Mouse (Mus musculus) liver, adult (tissue): ENCODE results near the gene Clcn2.

Source experiments
- GATA4 ChIP-seq: IDR thresholded peaks from 2 replicates; pipeline ENCODE4 v1.6.1; 2014; ENCODE audit warnings: mild to moderate bottlenecking, low read length; ENCODE audit not compliant: insufficient replicate concordance

Clcn2 gene

GRCm38 (mm10) chr16:20712190-20712589 is 5.4 kb downstream of the Clcn2 start:
- TF ChIP-seq GATA4 = no peak

- TF ChIP-seq GATA4 = no peak
Measured at GRCm38 (mm10) chr16:20710810-20711209, 6.7 kb downstream of the Clcn2 start.

DNA sequence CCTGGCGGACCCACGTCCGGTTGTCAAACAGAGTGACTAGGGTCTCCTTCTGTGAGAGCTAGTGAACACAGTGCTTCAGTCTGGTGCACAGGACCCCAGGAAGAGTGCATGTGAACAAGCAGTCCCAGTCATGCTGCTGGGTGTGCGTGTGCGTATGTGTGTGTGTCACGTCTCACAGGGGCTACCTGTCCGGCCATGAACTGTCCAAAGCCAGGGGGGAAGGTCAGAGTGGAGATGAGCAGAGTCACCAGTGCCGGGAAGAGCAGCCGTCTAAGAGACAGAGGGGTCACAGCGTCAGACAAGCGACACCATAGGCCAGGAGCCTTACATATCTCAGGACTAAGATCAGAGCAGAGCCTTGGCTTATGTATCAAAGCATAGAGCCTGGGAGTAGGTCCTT is 7.2 kb downstream of the Clcn2 start:
- TF ChIP-seq GATA4 = no peak

DNA sequence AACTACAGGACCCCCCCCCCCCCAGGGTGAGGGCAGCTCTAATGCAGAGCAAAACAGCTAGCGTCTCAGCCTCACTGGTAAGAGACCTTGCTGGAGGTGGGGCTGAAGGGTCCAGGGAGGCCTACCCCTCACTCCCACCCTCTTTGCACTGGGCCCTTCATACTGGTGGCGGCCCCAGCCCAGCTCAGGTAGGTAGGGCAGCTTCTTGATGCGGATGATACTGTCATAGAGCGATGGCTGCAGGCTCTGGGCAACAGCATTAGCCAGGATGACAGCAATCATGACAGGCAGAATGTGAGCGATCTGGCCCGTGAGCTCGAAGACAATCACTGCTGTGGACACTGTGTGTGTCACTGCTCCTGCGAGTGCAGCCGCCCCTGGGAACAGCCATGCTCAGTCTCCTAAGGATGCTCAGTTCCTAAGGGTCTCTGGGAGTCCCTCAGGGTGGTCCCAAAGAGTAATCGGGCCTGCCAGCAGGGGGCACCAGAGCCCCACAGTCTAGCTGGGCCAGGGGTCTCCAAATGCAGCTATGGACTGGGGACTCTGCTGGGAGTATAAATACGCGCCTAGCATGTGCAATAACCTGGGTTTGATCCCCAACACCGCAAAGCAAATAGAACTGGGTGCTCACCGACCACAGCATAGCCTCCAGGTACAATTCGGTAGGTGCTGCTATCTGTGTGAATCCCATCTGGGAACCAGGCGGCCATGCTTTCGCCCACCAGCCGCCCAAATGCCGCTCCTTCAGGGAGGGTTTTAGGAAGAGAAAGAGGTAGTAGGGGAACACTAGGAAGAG is 8.4 kb downstream of the Clcn2 start:
- no peak for TF ChIP-seq GATA4

DNA sequence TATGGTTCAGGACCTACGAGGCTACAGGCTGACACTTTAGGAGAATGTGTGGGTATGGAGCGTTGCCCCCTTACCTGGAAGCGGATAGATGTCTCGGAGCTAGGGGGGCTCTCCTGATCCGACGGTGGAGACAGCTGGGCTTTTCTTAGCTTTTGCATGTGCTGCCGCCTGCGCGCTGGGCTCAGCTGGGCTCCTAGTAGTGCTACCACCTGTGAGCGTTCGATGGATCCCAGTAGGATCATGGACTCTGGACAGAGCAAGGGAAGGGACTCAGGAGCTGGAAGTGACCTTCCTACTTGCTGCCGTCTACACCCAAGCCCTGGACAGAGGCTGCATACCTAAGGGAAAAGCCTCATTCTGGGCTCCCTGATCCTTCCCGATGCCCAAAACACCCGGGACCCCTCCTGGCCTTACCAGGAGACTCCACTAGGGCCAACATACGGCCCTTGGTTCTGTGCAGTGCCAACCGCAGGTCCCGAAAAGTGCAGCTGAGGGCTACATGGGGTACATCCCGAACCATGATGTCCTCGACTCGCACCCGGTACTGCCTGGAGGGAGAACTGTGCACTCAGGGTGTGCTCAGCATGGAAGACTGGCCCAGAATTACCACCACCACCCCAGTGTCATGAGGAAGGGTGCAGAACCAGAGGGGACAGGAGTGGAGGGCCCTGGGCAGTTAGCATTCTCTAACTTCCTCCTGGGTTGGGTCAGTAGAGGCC is 9.2 kb downstream of the Clcn2 start:
- TF ChIP-seq GATA4 = no peak

GRCm38 (mm10) chr16:20706407-20707055 is 11.0 kb downstream of the Clcn2 start:
- TF ChIP-seq GATA4 = no peak

DNA sequence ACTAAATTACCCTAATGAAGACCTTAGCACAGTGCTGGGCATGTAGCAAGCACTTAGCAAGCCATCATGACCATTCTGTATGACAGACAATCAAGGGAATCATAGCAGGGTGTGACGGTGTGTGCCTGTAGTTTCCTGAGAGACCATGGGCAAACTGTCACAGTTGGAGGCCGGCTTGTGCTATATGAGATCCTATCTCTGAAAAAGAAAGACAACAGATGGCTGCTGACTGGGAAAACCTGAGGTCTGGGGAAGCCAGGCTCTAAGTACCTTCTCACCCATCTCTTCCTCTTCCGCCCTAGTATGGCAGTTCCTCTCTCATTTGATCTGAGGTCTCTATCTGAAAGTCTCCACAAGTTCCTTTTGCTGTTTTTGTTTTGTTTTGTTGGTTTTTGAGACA is 11.8 kb downstream of the Clcn2 start:
- TF ChIP-seq GATA4 = no peak

GRCm38 (mm10) chr16:20703699-20704400 is 13.7 kb downstream of the Clcn2 start:
- no peak for TF ChIP-seq GATA4

DNA sequence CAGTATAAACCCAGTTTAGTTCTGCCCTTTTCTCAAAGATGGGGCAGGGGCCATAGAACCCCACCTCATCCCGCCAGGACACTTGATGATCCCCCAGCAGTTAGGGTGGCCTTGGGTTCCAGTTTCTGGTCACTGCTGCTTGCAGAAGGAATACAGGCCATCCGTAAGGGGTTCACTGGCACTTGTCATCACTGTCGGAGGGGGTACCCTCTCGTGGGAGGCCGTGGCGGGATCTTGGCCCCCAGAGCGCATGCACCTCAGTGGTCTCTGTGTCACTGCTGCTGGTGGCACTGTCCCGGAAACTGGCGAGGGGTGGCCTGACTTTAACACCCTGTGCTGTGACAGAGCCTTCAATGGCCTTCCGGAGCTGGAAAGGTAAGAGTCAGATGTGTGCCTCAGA is 14.5 kb downstream of the Clcn2 start:
- TF ChIP-seq GATA4 = no peak

DNA sequence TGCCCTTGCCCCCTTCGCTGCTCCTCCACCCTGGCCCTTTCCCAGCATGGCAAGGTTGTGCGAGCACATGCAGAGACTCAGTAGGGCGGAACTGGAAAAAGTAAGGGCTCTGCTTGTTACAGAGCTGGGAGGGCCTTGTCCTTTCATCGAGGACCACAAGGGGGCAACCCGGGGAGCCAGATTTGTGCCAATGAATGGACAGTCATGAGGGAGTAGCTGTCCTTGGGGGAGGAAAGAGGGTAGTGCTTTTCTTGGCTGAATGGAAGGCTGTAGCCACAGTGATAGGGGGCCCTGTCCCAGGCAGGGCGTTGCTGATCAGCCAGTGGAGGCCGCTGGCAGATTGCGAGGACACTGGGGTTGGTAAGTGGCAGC is 15.0 kb downstream of the Clcn2 start:
- TF ChIP-seq GATA4 = no peak

GRCm38 (mm10) chr16:20701729-20702521 is 15.6 kb downstream of the Clcn2 start:
- no peak for TF ChIP-seq GATA4

DNA sequence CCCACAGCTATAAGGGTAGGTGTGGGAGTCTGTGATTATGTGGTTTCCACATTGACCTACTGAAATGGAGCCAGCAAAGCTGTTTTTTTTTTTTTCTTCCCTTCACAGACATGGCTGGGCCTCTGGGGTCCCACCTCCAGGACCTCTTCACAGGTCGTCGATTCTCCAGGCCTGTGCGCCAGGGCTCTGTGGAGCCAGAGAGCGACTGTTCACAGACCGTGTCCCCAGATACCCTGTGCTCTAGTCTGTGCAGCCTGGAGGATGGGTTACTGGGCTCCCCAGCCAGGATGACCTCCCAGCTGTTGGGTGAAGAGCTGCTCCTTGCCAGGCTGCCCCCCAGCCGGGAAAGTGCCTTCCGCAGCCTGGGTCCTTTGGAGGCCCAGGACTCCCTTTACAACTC is 16.2 kb downstream of the Clcn2 start:
- TF ChIP-seq GATA4 = no peak

- TF ChIP-seq GATA4 = no peak
Measured at GRCm38 (mm10) chr16:20700036-20700435, 17.5 kb downstream of the Clcn2 start.

GRCm38 (mm10) chr16:20699266-20699665 is 18.3 kb downstream of the Clcn2 start:
- no peak for TF ChIP-seq GATA4
